Mouse (Mus musculus) embryonic fibroblast, embryonic 13.5 days (primary cell): ENCODE results near the gene Pdk3.

Experiments
- CTCF ChIP-seq: IDR thresholded peaks from 2 replicates; pipeline ENCODE4 v1.5.1; 2011; ENCODE audit warnings: mild to moderate bottlenecking, control low read depth, low read length, moderate library complexity, borderline replicate concordance; ENCODE audit not compliant: insufficient read depth
- POLR2A ChIP-seq: IDR thresholded peaks from 2 replicates; pipeline ENCODE4 v1.6.1; 2011; ENCODE audit warnings: low read depth, mild to moderate bottlenecking, control low read depth, low read length, moderate library complexity

DNA sequence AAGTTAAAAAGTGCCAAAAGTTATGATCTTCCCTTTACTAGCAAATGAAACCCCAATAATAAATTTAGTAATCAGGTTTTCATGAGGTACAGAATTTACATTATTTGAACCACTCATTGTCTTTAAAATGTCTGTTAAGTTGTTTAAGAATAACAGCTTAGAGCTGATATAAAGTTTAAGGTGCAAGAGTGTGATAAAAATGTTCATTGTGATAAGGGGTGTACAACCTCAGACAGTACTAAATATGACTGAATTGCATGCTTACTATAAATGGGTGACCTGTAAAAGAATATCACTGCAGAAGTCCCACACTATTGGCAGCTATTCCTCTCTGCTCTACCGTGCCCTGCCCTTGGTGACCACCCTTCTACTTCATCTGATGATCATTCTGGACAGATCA lies 42.4 kb downstream of the Pdk3 start:
- TF ChIP-seq CTCF (no peak), POLR2A (no peak)
